Mouse (Mus musculus): ENCODE measurements at regions not wholly inside any gene's neighbourhood (a gene's known extent, or its start where the extent isn't known, plus 50 kb on each side); places are given as distances from the start of the nearest gene placed in this dataset.

DNA sequence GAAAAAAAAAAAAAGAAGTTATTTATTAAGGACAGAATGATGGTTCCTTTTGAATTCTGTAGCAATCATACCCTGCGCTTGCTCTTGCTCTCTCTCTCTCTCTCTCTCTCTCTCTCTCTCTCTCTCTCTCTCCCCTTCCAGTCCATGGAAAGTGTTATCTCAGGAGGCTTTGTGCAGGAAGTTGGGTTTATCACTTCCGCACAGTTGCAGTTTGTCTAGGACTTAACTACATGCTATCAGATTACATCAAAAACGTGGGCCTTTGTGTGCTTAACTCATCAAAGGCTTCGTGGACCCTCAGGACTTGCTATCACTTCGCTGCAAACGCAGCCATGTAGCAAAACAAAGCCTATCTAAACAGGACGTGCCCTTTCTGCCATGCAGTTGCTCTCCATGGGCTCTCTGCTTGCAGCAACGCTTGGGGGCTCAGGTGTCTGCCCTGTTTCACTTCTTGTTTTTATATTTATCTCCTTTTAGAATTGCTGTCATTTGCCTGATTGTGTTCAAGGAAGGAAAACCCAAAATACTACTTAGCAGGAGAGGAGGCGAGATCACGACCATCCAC lies 56.2 kb upstream of the Exoc6 start:
- TF ChIP-seq CTCF (IDR thresholded peaks at IDR 0.05; ENCODE audit: low read depth) (no peak), EP300 (optimal IDR thresholded peaks at IDR 0.05) (no peak)

Measured in stomach, postnatal 0 days (tissue).